Mouse (Mus musculus) hindbrain, embryonic 14.5 days (tissue): ENCODE measurements around the gene Sh3pxd2a. TPM values are rescaled to one million over a fixed set of nuclear protein-coding genes. Genes with fewer than 3 reads are reported as not detected.

Experiments
- ATAC-seq: fragments of 200-750 bp; cut with Nextera tagmentation; 2 replicates; pipeline ENCODE4 v1.8.0; 2017; ENCODE audit warnings: moderate number of reproducible peaks, mild to moderate bottlenecking, moderate TSS enrichment, moderate library complexity; ENCODE audit not compliant: low FRiP score
- DNase-seq: peaks from one replicate; pipeline ENCODE4 v3.0.0-alpha.2; 2015; ENCODE audit warnings: low spot score
- H3K27ac ChIP-seq: fragments of 300-500 bp; sonication (generic); 2 replicates; pipeline ENCODE4 v1.5.1; 2014; ENCODE audit warnings: mild to moderate bottlenecking, moderate library complexity
- H3K27me3 ChIP-seq: fragments of 300-500 bp; sonication (generic); 2 replicates; pipeline ENCODE4 v1.6.1; 2014; ENCODE audit warnings: mild to moderate bottlenecking, low read length, mixed read lengths; ENCODE audit not compliant: control insufficient read depth, insufficient read depth
- H3K36me3 ChIP-seq: fragments of 300-500 bp; sonication (generic); replicated peaks from 2 replicates; pipeline ENCODE4 v1.6.1; 2014; ENCODE audit not compliant: control insufficient read depth, insufficient read depth
- H3K4me1 ChIP-seq: fragments of 300-500 bp; sonication (generic); replicated peaks from 2 replicates; pipeline ENCODE4 v1.6.1; 2014; ENCODE audit warnings: antibody characterized with exemption, low read length, mixed read lengths; ENCODE audit not compliant: control insufficient read depth, insufficient read depth
- H3K4me2 ChIP-seq: fragments of 300-500 bp; sonication (generic); replicated peaks from 2 replicates; pipeline ENCODE4 v1.6.1; 2014; ENCODE audit warnings: mild to moderate bottlenecking, moderate library complexity
- H3K4me3 ChIP-seq: fragments of 300-500 bp; sonication (generic); replicated peaks from 2 replicates; pipeline ENCODE4 v1.5.1; 2014; ENCODE audit warnings: mild to moderate bottlenecking, low read length
- H3K9ac ChIP-seq: fragments of 300-500 bp; sonication (generic); 2 replicates; pipeline ENCODE4 v1.6.1; 2014
- H3K9me3 ChIP-seq: fragments of 300-500 bp; sonication (generic); 2 replicates; pipeline ENCODE4 v1.6.1; 2016; ENCODE audit warnings: low read length; ENCODE audit not compliant: control insufficient read depth
- WGBS: fragments of 180-500 bp; shearing (Covaris S2); extraction: QIAGEN DNeasy Blood & Tissue Kit; methylation state at CpG from one replicate; pipeline ENCODE4 v1.1.7; 2014; 5-methylcytosine and 5-hydroxymethylcytosine counted together
- polyA plus RNA-seq: library from polyadenylated mRNA; unstranded; fragments of >200 nt; fragmentation: Nextera tagmentation; extraction: Ambion mirVana; gene quantifications from 2 replicates; pipeline ENCODE4 v1.2.1, GENCODE M21; 2014

The Sh3pxd2a gene
- polyA plus RNA-seq, 1 experiment from 2014 or later = 2.8 TPM

DNA sequence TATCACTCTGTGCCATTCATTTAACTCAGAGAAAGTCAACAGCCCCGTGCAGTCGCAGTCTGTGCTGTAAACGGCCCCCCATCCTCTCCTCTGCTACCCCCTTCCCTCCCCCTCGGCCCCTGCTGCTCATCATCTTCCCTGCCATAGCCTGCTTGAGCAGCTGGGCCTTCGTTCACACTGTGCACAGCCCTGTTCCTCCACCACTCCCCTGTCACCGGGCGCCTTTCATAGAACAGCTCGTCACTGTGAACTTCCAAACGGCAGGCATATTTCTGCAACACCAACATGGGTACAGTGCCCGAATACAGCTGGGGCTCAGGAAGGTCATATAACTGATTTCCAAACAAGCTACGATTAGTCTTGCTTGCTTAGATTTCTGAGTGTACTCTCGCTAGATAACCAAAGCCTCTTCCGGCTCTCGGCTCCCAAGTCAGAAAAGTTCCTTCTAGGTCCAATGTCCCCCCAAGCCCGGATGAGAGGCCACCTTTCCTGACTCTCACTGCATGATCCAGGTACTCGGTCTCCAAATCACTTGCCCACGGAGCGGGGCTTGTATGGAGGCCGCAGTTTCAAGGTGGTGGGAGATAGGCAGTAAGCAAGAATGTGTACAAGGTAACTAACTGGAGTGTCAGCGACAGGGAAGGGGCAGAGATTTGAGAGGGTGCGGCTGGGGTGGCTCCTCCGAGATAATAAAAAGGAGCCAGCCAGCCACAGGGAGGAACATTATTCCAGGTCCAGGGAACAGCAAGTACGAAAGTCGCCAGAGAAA lies 125.6 kb downstream of the Sh3pxd2a start:
- H3K4me2 ChIP-seq = peak overlapping the region; percentile 63
- H3K9me3 ChIP-seq = no peaks in the 10 kb centered on the region
- H3K27me3 ChIP-seq = peaks cover 18% of the 10 kb centered on the region
- H3K27ac ChIP-seq = no peak overlapping the region
- H3K9ac ChIP-seq = peak overlapping the region; percentile 43
- H3K4me3 ChIP-seq = peak overlapping the region; percentile 25
- ATAC-seq (peak; percentile 38; the same call in 1 of the 2 replicates), DNase-seq (no peak)
- no peaks in the 10 kb centered on the region for H3K36me3 ChIP-seq
- WGBS = 24% methylated on average over 24 of the region's 24 CpGs
- H3K4me1 ChIP-seq = peaks cover 37% of the 10 kb centered on the region

GRCm38 (mm10) chr19:47337743-47338142 lies 126.5 kb downstream of the Sh3pxd2a start:
- peaks cover 11% of the 10 kb centered on the region for H3K27me3 ChIP-seq
- WGBS = 24% methylated on average over 12 of the region's 12 CpGs
- DNase-seq (peak; percentile 97), ATAC-seq (0 out of 2 replicates have a peak, but pooled peaks have one; percentile 32)
- H3K4me3 ChIP-seq = peak overlapping the region; percentile 15; the same call in 1 of the 2 replicates
- no peak overlapping the region for H3K27ac ChIP-seq
- peak overlapping the region; percentile 43 for H3K9ac ChIP-seq
- H3K4me2 ChIP-seq = peak overlapping the region; percentile 63
- peaks cover 28% of the 10 kb centered on the region for H3K4me1 ChIP-seq
- no peaks in the 10 kb centered on the region for H3K9me3 ChIP-seq
- no peaks in the 10 kb centered on the region for H3K36me3 ChIP-seq

DNA sequence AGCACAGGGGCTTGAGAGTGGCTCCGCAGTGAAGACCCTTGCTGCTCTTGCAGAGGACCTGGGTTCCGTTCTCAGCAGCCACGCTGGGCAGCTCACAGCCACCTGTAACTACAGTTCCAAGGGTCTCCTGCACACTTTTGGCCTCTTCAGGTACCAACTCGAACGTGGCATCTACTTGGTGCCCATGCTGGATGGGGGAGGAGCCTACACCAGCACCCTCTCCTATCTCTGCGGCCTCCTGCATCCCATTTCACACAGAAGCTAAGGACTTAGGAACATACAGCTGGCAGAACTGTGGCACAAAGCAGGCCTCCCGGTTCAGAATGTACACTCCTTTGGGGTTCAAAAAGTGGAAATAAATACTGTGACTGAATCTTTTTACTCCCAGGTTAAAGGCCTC lies 127.0 kb downstream of the Sh3pxd2a start:
- no peak overlapping the region for H3K4me2 ChIP-seq
- ATAC-seq (no peak), DNase-seq (no peak)
- no peak overlapping the region for H3K4me3 ChIP-seq
- H3K4me1 ChIP-seq = peaks cover 26% of the 10 kb centered on the region
- H3K27ac ChIP-seq = no peak overlapping the region
- WGBS = 80% methylated on average over 7 of the region's 7 CpGs
- no peak overlapping the region for H3K9ac ChIP-seq
- H3K9me3 ChIP-seq = no peaks in the 10 kb centered on the region
- peaks cover 6% of the 10 kb centered on the region for H3K27me3 ChIP-seq
- H3K36me3 ChIP-seq = no peaks in the 10 kb centered on the region

GRCm38 (mm10) chr19:47335262-47335661 lies 128.9 kb downstream of the Sh3pxd2a start:
- DNase-seq (no peak), ATAC-seq (no peak)
- H3K36me3 ChIP-seq = no peaks in the 10 kb centered on the region
- peak overlapping the region; percentile 62 for H3K27ac ChIP-seq
- no peaks in the 10 kb centered on the region for H3K9me3 ChIP-seq
- WGBS = 46% methylated on average over 6 of the region's 6 CpGs
- H3K4me1 ChIP-seq = peaks cover 35% of the 10 kb centered on the region
- no peaks in the 10 kb centered on the region for H3K27me3 ChIP-seq
- H3K4me2 ChIP-seq = no peak overlapping the region
- 0 out of 2 replicates have a peak overlapping the region, but pooled peaks have one; percentile 37 for H3K9ac ChIP-seq
- H3K4me3 ChIP-seq = no peak overlapping the region

DNA sequence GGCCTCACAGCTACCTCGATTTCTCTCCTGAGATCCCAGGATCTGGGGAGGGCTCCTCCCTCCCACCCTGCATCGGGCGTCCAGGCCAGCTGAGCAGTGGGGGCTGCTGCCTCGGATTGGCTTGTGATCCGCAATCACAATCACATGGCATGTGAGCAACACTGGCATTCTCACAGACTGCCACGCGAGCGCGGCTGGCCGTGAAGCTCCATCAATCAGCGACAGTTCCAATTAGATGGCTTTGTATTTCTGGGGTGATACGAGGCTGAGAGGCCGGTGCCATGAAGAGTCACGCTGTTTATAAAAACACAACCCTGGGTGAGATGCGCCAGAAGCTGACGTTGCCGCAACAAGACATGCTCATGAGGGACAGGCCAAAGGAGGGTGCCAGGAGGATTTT lies 129.5 kb downstream of the Sh3pxd2a start:
- H3K4me3 ChIP-seq = no peak overlapping the region
- peaks cover 36% of the 10 kb centered on the region for H3K4me1 ChIP-seq
- no peak overlapping the region; the same call in 1 of the 2 replicates for H3K4me2 ChIP-seq
- H3K27me3 ChIP-seq = no peaks in the 10 kb centered on the region
- DNase-seq (peak; percentile 63), ATAC-seq (peak; percentile 46; the same call in 1 of the 2 replicates)
- no peaks in the 10 kb centered on the region for H3K36me3 ChIP-seq
- peak overlapping the region; percentile 37 for H3K9ac ChIP-seq
- H3K9me3 ChIP-seq = no peaks in the 10 kb centered on the region
- 21% methylated on average over 17 of the region's 17 CpGs for WGBS
- H3K27ac ChIP-seq = peak overlapping the region; percentile 62

DNA sequence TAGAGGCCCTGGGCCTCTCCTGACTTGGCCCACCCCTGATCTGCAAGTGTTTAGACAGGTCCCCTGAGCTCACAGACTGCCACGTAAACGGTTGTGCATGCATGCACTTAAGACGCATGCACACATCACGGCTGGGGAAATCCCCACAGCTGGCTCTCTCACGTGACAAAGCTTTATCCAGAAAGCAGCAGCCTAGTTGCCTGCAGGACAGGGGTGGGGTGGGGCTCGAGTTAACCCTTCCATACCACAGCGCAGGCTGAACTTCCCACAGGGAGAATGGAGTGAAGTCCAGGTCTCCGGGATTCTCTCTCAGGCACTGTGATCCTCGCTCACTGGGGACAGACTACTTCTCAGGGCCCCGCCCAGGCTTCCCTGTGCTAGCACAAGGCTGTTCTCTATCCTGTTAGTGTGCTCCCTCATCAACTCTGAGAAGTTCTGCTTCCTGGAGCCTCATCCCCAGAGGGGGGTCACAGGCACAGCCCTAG lies 133.4 kb downstream of the Sh3pxd2a start:
- no peaks in the 10 kb centered on the region for H3K9me3 ChIP-seq
- WGBS = 18% methylated on average over 10 of the region's 10 CpGs
- H3K27me3 ChIP-seq = no peaks in the 10 kb centered on the region
- H3K9ac ChIP-seq = no peak overlapping the region
- H3K36me3 ChIP-seq = no peaks in the 10 kb centered on the region
- H3K4me2 ChIP-seq = no peak overlapping the region
- peak overlapping the region; percentile 53; the same call in 1 of the 2 replicates for H3K27ac ChIP-seq
- H3K4me3 ChIP-seq = no peak overlapping the region
- peaks cover 37% of the 10 kb centered on the region for H3K4me1 ChIP-seq
- DNase-seq = no peak
- ATAC-seq = peak; percentile 58

DNA sequence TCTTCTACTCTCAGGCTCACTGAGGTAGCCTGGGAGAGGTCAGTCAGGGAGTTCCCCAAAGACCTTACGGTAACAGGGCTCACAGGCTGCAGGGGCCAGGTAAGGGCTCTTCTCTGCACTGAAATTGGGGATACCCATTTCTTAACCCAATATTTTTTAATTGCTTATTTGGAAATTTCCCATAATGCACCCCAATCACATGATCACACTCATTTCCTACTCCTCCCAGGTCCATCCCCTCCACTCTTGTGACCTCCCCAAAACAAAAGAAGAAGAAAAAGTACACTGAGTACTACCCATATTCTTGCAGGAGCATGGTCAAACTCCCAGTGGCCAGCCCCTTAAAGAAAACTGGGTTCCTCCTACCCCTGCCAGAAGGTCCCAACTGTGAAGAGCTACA lies 135.1 kb downstream of the Sh3pxd2a start:
- Histone ChIP-seq H3K27me3 (no peaks in the 10 kb centered on the region), H3K27ac (no peak overlapping the region), H3K9me3 (no peaks in the 10 kb centered on the region), H3K4me1 (peaks cover 24% of the 10 kb centered on the region), H3K9ac (no peak overlapping the region), H3K36me3 (no peaks in the 10 kb centered on the region), H3K4me3 (no peak overlapping the region), H3K4me2 (no peak overlapping the region)
- WGBS = 83% methylated on average over 1 of the region's 1 CpGs
- no peak for ATAC-seq
- no peak for DNase-seq

DNA sequence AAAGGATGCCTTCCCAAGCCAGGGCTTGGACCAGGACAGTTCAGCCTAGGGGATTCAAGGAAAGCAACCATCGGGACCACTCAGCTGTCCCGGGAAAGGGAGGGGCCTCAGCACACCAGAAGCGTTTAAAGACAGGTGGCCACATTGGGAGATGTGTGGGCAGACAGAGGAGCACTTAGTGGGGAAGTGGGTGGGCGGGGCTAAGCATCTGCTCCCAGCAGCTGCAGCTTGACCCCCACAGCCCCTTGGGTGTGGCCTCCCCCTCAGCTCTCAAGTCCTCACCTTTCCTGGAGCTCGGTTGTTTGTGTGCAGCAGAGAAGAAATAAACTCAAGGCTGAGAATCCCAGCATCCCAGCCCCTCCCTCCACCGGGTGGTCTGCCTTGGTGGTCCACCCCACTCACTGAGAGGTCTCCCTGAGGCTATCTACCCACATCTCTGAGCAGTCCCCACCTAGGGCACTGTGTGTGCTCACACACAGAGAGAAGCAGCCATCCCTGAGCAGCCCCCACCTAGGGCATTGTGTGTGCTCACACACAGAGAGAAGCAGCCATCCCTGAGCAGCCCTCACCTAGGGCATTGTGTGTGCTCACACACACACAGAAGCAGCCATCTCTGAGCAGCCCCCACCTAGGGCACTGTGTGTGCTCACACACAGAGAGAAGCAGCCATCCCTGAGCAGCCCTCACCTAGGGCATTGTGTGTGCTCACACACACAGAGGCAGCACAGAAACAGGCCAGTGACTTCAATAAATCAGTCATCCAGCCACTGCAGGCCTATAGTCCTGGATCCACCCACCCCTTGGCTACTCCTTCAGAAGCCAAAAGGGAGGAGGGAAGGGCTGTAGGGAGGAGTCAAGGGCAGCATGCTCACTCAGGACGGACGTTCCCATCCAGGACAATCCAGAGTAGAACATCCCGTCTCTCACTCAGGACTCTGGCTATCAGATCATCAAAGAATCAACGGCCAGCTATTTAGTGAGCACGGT lies 136.0 kb downstream of the Sh3pxd2a start:
- Histone ChIP-seq H3K27me3 (no peaks in the 10 kb centered on the region), H3K4me2 (no peak overlapping the region), H3K27ac (peak overlapping the region; percentile 38; the same call in 1 of the 2 replicates), H3K9ac (peak overlapping the region; percentile 20; the same call in 1 of the 2 replicates), H3K9me3 (no peaks in the 10 kb centered on the region), H3K4me3 (no peak overlapping the region), H3K36me3 (no peaks in the 10 kb centered on the region), H3K4me1 (peaks cover 24% of the 10 kb centered on the region)
- 30% methylated on average over 11 of the region's 11 CpGs for WGBS
- DNase-seq (no peak), ATAC-seq (0 out of 2 replicates have a peak, but pooled peaks have one; percentile 5)

GRCm38 (mm10) chr19:47325881-47326280 lies 138.3 kb downstream of the Sh3pxd2a start:
- ATAC-seq (no peak), DNase-seq (no peak)
- Histone ChIP-seq H3K9me3 (no peaks in the 10 kb centered on the region), H3K36me3 (no peaks in the 10 kb centered on the region), H3K4me3 (no peak overlapping the region), H3K9ac (no peak overlapping the region), H3K27ac (no peak overlapping the region), H3K27me3 (no peaks in the 10 kb centered on the region), H3K4me2 (no peak overlapping the region), H3K4me1 (peaks cover 21% of the 10 kb centered on the region)
- WGBS = 31% methylated on average over 5 of the region's 5 CpGs
